Mouse (Mus musculus): Measurements from ENCODE around the gene Gm49380. TPM values are rescaled to one million over a fixed set of nuclear protein-coding genes. Genes with fewer than 3 reads are reported as not detected.

Gene Gm49380
- polyA plus RNA-seq (2015; fragmentation: Nextera tagmentation; extraction: Ambion mirVana), result 0.05 and 0.10 TPM in 2 replicates

- DNase-seq (ENCODE audit: low spot score), result peak; percentile 97
Observed at GRCm38 (mm10) chr9:44113105-44113789, at the start of gene Gm49380, which contains the start of gene Rnf26. Gene Gm49380, minus strand, starts transcription at chr9:44113500. Gene Rnf26, minus strand, starts transcription at chr9:44113517.

GRCm38 (mm10) chr9:44159886-44160285 lies 46.6 kb upstream of the Gm49380 start:
- DNase-seq (ENCODE audit: low spot score), result no peak

GRCm38 (mm10) chr9:44147290-44147689 lies 34.0 kb upstream of the Gm49380 start:
- DNase-seq (ENCODE audit: low spot score), result peak; percentile 44

- no peak for DNase-seq (ENCODE audit: low spot score)
Observed at GRCm38 (mm10) chr9:44144718-44145060, 31.4 kb upstream of the Gm49380 start.

GRCm38 (mm10) chr9:44144023-44144717 lies 30.9 kb upstream of the Gm49380 start:
- peak; percentile 17 for DNase-seq (ENCODE audit: low spot score)

GRCm38 (mm10) chr9:44143421-44143820 lies 30.1 kb upstream of the Gm49380 start:
- no peak for DNase-seq (ENCODE audit: low spot score)

- no peak for DNase-seq (ENCODE audit: low spot score)
Observed at GRCm38 (mm10) chr9:44141951-44142350, 28.7 kb upstream of the Gm49380 start.

GRCm38 (mm10) chr9:44137846-44138245 lies 24.5 kb upstream of the Gm49380 start:
- no peak for DNase-seq (ENCODE audit: low spot score)

GRCm38 (mm10) chr9:44135731-44136411 lies 22.6 kb upstream of the Gm49380 start:
- DNase-seq (ENCODE audit: low spot score), result no peak

- peak; percentile 60 for DNase-seq (ENCODE audit: low spot score)
Observed at GRCm38 (mm10) chr9:44134851-44135730, 21.8 kb upstream of the Gm49380 start.

GRCm38 (mm10) chr9:44134101-44134850 lies 21.0 kb upstream of the Gm49380 start, which contains the start of gene Mcam:
Gene Mcam, plus strand, starts transcription at chr9:44134469.
- DNase-seq (ENCODE audit: low spot score), result peak; percentile 65

GRCm38 (mm10) chr9:44133287-44133686 lies 20.0 kb upstream of the Gm49380 start:
- DNase-seq (ENCODE audit: low spot score), result no peak

- no peak for DNase-seq (ENCODE audit: low spot score)
Observed at GRCm38 (mm10) chr9:44132200-44132599, 18.9 kb upstream of the Gm49380 start.

GRCm38 (mm10) chr9:44131276-44131590 lies 17.9 kb upstream of the Gm49380 start:
- DNase-seq (ENCODE audit: low spot score), result no peak

- DNase-seq (ENCODE audit: low spot score), result peak; percentile 10
Observed at GRCm38 (mm10) chr9:44130581-44131275, 17.4 kb upstream of the Gm49380 start.

- peak; percentile 81 for DNase-seq (ENCODE audit: low spot score)
Observed at GRCm38 (mm10) chr9:44130034-44130433, 16.7 kb upstream of the Gm49380 start.

GRCm38 (mm10) chr9:44129633-44130032 lies 16.3 kb upstream of the Gm49380 start:
- DNase-seq (ENCODE audit: low spot score), result no peak

GRCm38 (mm10) chr9:44127351-44127801 lies 14.1 kb upstream of the Gm49380 start:
- DNase-seq (ENCODE audit: low spot score), result no peak

GRCm38 (mm10) chr9:44126746-44127145 lies 13.4 kb upstream of the Gm49380 start:
- DNase-seq (ENCODE audit: low spot score), result no peak
